Mouse (Mus musculus): ENCODE results near the gene C5ar1.
"Not testable (repeated sequence)": the region's sequence is repeated elsewhere in the genome, so short reads cannot be mapped to it uniquely, and the experiment has no call there.

C5ar1 gene

GRCm38 (mm10) chr7:16259110-16259590, at the start of gene C5ar1:
Gene C5ar1 (minus strand): TSS chr7:16259540.
- TF ChIP-seq GATA4 (IDR thresholded peaks at IDR 0.05; ENCODE audit: insufficient replicate concordance, low read length), result no peak

- TF ChIP-seq GATA4 (IDR thresholded peaks at IDR 0.05; ENCODE audit: insufficient replicate concordance, low read length), result no peak
These were observed 49.4 kb upstream of the C5ar1 start for GRCm38 (mm10) chr7:16308555-16309317.

GRCm38 (mm10) chr7:16308093-16308492, 48.8 kb upstream of the C5ar1 start, which contains the start of gene Bbc3:
Gene Bbc3 (plus strand): TSS chr7:16308393.
- TF ChIP-seq GATA4 (IDR thresholded peaks at IDR 0.05; ENCODE audit: insufficient replicate concordance, low read length), result not testable (repeated sequence)

GRCm38 (mm10) chr7:16299419-16300035, 40.2 kb upstream of the C5ar1 start:
- no peak for TF ChIP-seq GATA4 (IDR thresholded peaks at IDR 0.05; ENCODE audit: insufficient replicate concordance, low read length)

- no peak for TF ChIP-seq GATA4 (IDR thresholded peaks at IDR 0.05; ENCODE audit: insufficient replicate concordance, low read length)
These were observed 39.6 kb upstream of the C5ar1 start for GRCm38 (mm10) chr7:16298927-16299326.

- TF ChIP-seq GATA4 (IDR thresholded peaks at IDR 0.05; ENCODE audit: insufficient replicate concordance, low read length), result no peak
These were observed 38.3 kb upstream of the C5ar1 start for GRCm38 (mm10) chr7:16297616-16298015.

- no peak for TF ChIP-seq GATA4 (IDR thresholded peaks at IDR 0.05; ENCODE audit: insufficient replicate concordance, low read length)
These were observed 37.5 kb upstream of the C5ar1 start for GRCm38 (mm10) chr7:16296766-16297390.

- TF ChIP-seq GATA4 (IDR thresholded peaks at IDR 0.05; ENCODE audit: insufficient replicate concordance, low read length), result no peak
These were observed 36.8 kb upstream of the C5ar1 start for GRCm38 (mm10) chr7:16296146-16296545.

GRCm38 (mm10) chr7:16295321-16295900, 36.1 kb upstream of the C5ar1 start:
- TF ChIP-seq GATA4 (IDR thresholded peaks at IDR 0.05; ENCODE audit: insufficient replicate concordance, low read length), result no peak

- TF ChIP-seq GATA4 (IDR thresholded peaks at IDR 0.05; ENCODE audit: insufficient replicate concordance, low read length), result peak; percentile 100
These were observed 35.5 kb upstream of the C5ar1 start for GRCm38 (mm10) chr7:16294837-16295236.

- TF ChIP-seq GATA4 (IDR thresholded peaks at IDR 0.05; ENCODE audit: insufficient replicate concordance, low read length), result no peak
These were observed 35.0 kb upstream of the C5ar1 start for GRCm38 (mm10) chr7:16294346-16294745.

GRCm38 (mm10) chr7:16287791-16288190, 28.5 kb upstream of the C5ar1 start:
- no peak for TF ChIP-seq GATA4 (IDR thresholded peaks at IDR 0.05; ENCODE audit: insufficient replicate concordance, low read length)

- TF ChIP-seq GATA4 (IDR thresholded peaks at IDR 0.05; ENCODE audit: insufficient replicate concordance, low read length), result no peak
These were observed 27.7 kb upstream of the C5ar1 start for GRCm38 (mm10) chr7:16287016-16287415.

- no peak for TF ChIP-seq GATA4 (IDR thresholded peaks at IDR 0.05; ENCODE audit: insufficient replicate concordance, low read length)
These were observed 27.0 kb upstream of the C5ar1 start, which contains the start of gene Ccdc9 for GRCm38 (mm10) chr7:16286026-16286961. Gene Ccdc9 (minus strand): TSS chr7:16286795.
